Mouse (Mus musculus): ENCODE results near the gene Fads2.
A peak's percentile ranks its signal among the peaks of the same experiment; 100 is the strongest.

The Fads2 gene

DNA sequence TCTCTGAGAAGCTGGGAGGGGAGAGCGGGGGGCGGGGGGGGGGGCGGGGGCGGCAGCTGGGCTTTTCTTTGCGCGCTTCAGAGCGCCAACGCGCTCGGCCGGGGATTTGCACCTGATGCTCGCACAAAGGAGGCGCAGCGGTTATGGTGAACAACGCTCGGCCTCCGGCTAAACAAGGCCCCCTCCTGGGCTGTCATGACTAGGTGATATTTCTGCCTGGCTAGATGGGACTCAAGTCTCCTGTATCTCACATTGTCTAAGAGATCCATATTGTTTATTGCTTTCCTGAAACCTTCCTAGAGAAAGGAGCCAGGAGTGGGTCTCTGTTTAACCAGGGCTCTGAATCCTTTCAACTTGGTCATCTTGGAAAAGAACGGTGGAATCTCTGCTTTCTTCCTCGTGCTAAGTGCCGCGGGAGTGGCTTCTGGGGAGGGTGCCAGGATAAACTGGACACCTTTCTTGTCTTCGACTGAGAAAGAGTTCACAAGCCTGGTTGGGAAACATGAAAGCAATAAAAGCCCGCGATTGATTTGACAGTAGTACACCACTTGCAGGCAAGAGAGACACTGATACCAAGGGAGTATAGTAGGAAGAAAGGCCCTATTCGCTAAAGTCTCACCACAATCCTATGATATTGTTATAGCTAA is 631 bp upstream of the Fads2 start:
- DNase-seq (ENCODE audit: low read depth) = peak; percentile 37

GRCm38 (mm10) chr19:10100631-10101071 is 895 bp downstream of the Fads2 start:
- peak; percentile 82 for DNase-seq (ENCODE audit: low read depth)

GRCm38 (mm10) chr19:10097826-10098225 is 3.7 kb downstream of the Fads2 start:
- no peak for DNase-seq (ENCODE audit: low read depth)

GRCm38 (mm10) chr19:10096371-10096876 is 5.1 kb downstream of the Fads2 start:
- no peak for DNase-seq (ENCODE audit: low read depth)

DNA sequence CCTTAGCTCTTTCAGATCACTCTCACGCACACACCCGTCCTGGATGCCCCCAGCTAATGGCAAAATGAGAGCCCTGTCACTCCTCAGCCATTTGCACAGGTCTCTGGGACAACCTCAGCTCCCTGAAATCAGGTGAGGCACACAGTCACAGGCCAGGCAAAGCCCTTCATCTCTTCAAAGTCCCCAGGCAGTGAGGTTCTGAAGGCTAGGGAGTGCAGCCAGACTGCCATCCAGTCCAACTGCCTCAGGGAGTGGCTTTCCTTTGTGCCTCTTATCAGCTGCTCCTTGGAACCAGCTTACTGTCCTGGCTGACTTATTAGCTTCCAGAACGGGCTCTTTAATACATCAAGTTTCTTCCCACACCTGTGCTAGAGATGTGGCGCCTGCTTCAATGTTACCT is 6.9 kb downstream of the Fads2 start:
- no peak for DNase-seq (ENCODE audit: low read depth)

GRCm38 (mm10) chr19:10093829-10094228 is 7.7 kb downstream of the Fads2 start:
- DNase-seq (ENCODE audit: low read depth) = no peak

- DNase-seq (ENCODE audit: low read depth) = no peak
Measured at GRCm38 (mm10) chr19:10086976-10087375, 14.6 kb downstream of the Fads2 start.

- DNase-seq (ENCODE audit: low read depth) = no peak
Measured at GRCm38 (mm10) chr19:10085454-10085853, 16.1 kb downstream of the Fads2 start.

- DNase-seq (ENCODE audit: low read depth) = no peak
Measured at GRCm38 (mm10) chr19:10082105-10082504, 19.4 kb downstream of the Fads2 start.

DNA sequence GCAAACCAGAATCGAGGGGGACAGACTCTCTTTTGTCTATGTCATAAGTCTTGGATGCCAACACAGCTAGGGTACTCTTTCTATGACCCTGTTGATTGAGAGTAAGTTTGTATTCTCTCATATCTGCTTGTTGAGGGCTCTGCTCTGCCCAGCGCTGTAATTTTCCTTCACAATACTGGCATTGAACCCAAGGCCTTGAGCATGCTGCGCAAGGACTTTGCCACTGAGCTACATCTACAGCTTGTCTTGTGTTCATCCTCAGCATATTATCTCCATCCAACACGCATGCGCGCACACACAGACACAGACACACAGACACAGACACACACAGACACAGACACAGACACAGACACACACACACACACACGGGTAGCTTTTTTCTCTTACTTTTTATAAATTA is 21.2 kb downstream of the Fads2 start:
- no peak for DNase-seq (ENCODE audit: low read depth)

DNA sequence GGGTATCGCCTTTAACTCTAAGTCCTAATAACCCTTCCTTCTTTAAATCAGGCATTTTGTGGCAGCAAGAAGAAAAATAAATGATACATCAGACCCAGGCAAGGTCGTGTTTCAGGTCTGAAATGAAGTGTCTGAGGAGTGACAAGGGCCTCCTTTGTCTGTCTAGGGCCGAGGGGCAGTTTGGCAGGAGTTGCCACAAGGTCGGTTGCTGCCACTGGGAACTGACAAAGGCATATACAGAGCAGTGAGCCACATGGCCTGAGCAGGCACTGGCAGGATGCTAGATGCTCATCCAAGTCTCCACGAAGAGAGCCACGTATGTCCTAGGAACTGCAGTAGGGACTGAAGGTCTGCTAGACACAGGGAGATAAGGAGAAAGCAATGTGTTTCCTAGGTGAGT is 23.2 kb downstream of the Fads2 start:
- no peak for DNase-seq (ENCODE audit: low read depth)

- no peak for DNase-seq (ENCODE audit: low read depth)
Measured at GRCm38 (mm10) chr19:10073145-10073544, 28.4 kb downstream of the Fads2 start.

GRCm38 (mm10) chr19:10071892-10072291 is 29.7 kb downstream of the Fads2 start:
- DNase-seq (ENCODE audit: low read depth) = no peak

DNA sequence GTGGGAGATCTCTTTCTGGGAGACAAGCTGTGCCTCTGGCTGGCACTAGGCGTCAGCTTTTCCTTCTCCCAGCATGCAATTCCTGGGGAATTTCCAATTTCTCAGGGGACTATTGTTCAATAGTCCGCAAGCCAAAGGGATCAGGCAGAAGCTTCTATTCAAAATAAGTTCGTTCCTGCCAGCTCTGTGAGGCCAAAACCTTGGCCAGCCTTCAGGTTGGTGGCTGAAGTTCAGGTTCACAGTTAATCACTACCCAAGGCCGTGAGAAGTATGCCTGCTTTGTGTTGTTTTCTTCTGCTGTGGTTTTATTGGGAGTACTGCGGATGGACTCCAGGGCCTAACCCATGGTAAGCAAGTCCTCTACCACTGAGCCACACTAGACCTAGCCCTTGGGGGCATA is 30.4 kb downstream of the Fads2 start:
- DNase-seq (ENCODE audit: low read depth) = no peak

DNA sequence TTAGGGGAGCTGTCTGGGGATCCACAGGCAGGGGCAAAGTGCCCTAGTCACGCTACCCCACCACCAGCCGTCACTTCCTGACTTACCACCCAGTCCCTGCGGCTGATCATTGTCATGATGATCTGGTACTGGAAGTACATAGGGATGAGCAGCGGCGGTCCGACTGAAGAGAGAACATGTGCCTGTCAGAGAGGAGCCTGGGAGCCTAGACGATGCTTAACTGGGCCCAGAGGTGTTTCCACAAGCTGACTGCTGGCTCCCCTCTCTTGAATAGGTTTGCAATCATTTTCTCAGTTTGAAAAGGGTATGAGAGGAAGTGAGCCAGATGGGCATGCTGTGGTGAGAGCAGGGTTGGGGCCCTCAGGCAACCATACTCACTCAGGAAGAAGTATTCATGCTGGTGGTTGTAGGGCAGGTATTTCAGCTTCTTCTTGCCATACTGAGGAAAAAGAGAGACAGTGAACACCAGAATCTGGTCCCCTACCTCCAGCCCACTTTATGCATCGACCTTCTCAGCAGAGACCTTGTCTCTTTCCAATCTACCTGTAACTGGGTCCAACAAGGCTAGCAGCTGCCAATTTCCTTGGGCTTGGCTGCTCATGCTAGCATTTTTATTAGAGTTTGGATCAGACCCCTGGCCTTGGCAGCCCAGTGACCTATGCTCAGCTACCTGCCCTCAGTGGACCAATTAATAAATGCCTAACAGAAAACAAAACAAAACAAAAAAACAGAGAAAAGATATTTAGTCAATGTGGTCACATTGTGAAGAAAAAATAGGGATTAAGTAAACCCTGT is 31.2 kb downstream of the Fads2 start:
- DNase-seq (ENCODE audit: low read depth) = no peak

DNA sequence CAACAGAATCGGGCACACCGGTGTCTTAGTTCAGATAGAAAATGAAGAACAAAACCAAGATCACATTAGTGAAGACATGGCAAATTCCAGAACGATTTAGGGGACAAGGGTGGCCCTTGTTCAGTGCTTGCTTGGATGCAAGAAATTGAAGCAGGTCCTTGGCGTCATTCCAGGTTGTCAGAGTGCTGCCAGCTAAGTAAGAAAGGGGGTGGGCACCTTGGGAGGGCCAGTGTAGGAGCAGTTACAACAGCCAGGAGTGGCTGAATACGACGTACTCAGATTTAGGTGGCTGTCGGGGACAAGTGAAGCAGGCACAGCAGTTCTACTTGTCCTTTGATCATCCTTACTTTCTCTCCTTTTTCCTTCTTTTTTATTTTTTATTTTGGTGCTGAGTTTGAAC is 33.8 kb downstream of the Fads2 start:
- DNase-seq (ENCODE audit: low read depth) = no peak

- DNase-seq (ENCODE audit: low read depth) = no peak
Measured at GRCm38 (mm10) chr19:10066502-10066901, 35.0 kb downstream of the Fads2 start.

GRCm38 (mm10) chr19:10066189-10066500 is 35.4 kb downstream of the Fads2 start:
- no peak for DNase-seq (ENCODE audit: low read depth)

GRCm38 (mm10) chr19:10065465-10066188 is 35.9 kb downstream of the Fads2 start:
- DNase-seq (ENCODE audit: low read depth) = no peak

DNA sequence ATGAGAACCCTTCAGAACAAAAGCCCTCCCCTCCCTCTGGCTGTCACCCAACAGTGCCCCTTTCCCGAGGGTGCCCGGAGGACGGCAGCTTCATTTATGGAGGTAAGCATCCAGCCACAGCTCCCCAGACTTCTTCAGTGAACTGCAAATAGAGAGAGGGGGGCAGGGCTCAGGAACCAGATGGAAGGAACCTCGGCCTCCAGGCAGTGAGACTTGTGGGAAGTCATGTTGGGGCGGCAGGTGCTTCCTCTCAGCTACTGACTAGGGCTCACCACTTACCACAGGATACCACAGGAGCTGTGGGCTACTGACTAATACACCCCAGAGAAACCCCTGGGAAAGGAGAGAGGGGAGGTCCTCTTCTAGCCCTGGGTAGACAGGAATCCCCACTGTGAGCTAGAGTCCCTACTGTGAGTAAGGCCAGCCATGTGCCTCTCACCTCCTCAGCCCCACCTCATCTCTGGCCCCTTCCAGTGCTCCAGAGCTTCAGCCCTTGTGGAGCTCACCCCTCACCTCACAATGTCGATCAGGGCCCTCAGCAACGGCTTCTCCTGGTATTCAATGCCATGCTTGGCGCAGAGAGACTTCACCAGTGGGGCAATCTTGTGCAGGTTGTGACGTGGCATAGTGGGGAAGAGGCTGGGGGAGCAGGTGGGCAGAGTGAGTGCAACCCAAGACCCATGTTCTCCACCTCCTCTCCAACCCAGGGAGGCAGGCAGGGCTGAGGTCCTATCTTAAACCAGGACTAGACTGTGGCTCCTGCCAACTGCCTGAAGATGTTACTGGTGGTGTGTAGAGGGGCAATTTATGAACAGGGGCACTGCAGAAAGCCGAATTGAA is 37.2 kb downstream of the Fads2 start:
- DNase-seq (ENCODE audit: low read depth) = no peak

GRCm38 (mm10) chr19:10062862-10063261 is 38.7 kb downstream of the Fads2 start:
- DNase-seq (ENCODE audit: low read depth) = no peak

DNA sequence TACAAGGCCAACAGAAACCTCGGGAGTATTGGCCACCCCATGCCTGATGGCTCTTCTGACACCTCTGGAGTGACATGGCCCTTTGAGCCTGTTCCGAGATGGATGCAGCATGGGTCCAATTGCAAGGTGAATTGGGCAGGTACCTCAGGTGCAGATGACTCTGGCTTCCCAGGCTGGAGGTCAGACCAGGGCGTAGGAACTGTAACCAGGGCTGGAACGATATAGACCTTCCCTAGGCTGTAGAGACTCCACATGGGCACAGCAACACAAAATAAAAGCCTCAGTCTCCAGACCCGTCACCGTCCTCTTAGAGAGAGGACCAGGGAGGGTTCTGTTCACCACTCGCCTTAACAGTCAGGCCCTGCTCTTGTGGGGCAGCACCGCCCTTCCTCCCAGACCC is 39.3 kb downstream of the Fads2 start:
- DNase-seq (ENCODE audit: low read depth) = no peak

Data from c-Kit-positive CD71-positive TER-119-negative erythroid progenitor cells, embryonic 14.5 days (primary cell).